Mouse (Mus musculus) forebrain, embryonic 12.5 days (tissue): ENCODE measurements around the gene Bicdl2. TPM values are rescaled to one million over a fixed set of nuclear protein-coding genes. Genes with fewer than 3 reads are reported as not detected.

Experiments used
- ATAC-seq: fragments of 200-750 bp; cut with Nextera tagmentation; 2 replicates; pipeline ENCODE4 v1.8.0; 2017; ENCODE audit warnings: moderate TSS enrichment; ENCODE audit not compliant: low FRiP score
- H3K27ac ChIP-seq: fragments of 300-500 bp; sonication (generic); 2 replicates; pipeline ENCODE4 v1.5.1; 2016; ENCODE audit warnings: mild to moderate bottlenecking
- H3K27me3 ChIP-seq: fragments of 300-500 bp; sonication (generic); 2 replicates; pipeline ENCODE4 v1.6.1; 2016; ENCODE audit warnings: mild to moderate bottlenecking
- H3K36me3 ChIP-seq: fragments of 300-500 bp; sonication (generic); replicated peaks from 2 replicates; pipeline ENCODE4 v1.6.1; 2016; ENCODE audit warnings: mild to moderate bottlenecking
- H3K4me1 ChIP-seq: fragments of 300-500 bp; sonication (generic); 2 replicates; pipeline ENCODE4 v1.6.1; 2016
- H3K4me2 ChIP-seq: fragments of 300-500 bp; sonication (generic); 2 replicates; pipeline ENCODE4 v1.6.1; 2016; ENCODE audit warnings: mild to moderate bottlenecking, moderate library complexity
- H3K4me3 ChIP-seq: fragments of 300-500 bp; sonication (generic); replicated peaks from 2 replicates; pipeline ENCODE4 v1.5.1; 2016; ENCODE audit warnings: mild to moderate bottlenecking
- H3K9ac ChIP-seq: fragments of 300-500 bp; sonication (generic); 2 replicates; pipeline ENCODE4 v1.6.1; 2016; ENCODE audit warnings: mild to moderate bottlenecking
- H3K9me3 ChIP-seq: fragments of 300-500 bp; sonication (generic); 2 replicates; pipeline ENCODE4 v1.6.1; 2016
- WGBS: fragments of 180-500 bp; shearing (Covaris S2); methylation state at CpG from one replicate; pipeline ENCODE4 v1.1.7; 2016; 5-methylcytosine and 5-hydroxymethylcytosine counted together
- polyA plus RNA-seq: library from polyadenylated mRNA; unstranded; fragments of >200 nt; fragmentation: Nextera tagmentation; extraction: Ambion mirVana; gene quantifications from 2 replicates; pipeline ENCODE4 v1.2.1, GENCODE M21; 2016

Gene Bicdl2
- polyA plus RNA-seq, 1 experiment from 2014 or later = 0.19 TPM

GRCm38 (mm10) chr17:23695801-23696200 is 35.5 kb downstream of the Bicdl2 start:
- H3K36me3 ChIP-seq = no peaks in the 10 kb centered on the region

DNA sequence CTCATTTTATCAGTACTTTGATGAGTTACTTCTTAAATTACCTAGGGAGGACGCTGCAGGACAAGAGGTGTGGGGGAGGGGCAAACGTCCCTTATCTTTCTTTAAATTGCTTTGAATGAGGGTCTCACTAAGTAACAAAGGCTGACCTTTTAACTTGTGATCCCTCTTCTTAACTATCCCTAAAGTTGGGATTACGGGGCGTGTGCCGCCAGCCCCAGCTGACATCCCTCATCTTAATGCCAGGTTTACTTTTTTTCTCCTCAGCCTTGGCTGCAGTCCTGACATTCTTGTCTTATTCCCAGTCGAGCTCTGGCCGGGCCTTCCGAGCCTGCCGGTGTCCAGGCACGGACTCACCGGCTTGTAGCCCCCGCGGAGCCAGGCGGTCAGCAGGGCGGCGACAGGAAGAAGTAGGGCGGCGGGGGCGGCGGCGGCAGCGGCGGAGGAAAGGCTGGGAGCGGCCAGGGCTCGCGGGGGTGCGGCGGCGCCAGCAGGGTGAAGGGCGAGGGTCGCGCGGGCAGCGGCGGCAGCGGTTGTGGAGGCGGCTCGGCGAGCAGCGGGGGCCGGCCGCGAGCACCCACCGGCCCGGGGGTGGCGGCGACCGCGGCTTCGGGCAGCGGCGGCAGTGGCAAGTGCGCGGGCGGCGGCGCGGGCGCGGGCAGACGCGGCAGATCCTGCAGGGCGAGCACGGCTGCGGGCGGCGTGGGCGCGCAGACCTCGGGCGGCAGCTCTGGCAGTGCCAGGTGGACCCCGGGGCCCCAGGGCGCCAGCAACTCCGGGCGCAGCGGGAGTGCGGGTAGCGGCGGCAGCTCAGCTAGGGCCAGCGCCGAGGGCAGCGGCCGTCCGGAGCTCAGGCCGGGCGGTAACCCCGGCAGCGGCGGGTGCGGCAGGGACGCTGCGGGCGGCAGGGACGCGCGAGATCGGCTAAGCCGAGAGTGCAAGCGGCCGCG is 39.1 kb downstream of the Bicdl2 start:
- Histone ChIP-seq H3K9me3 (no peaks in the 10 kb centered on the region), H3K4me3 (peak overlapping the region; percentile 77), H3K4me2 (peak overlapping the region; percentile 100), H3K9ac (peak overlapping the region; percentile 63), H3K36me3 (no peaks in the 10 kb centered on the region), H3K4me1 (peaks cover 7% of the 10 kb centered on the region), H3K27ac (0 out of 2 replicates have a peak overlapping the region, but pooled peaks have one; percentile 13), H3K27me3 (peaks cover 63% of the 10 kb centered on the region)
- ATAC-seq = peak; percentile 72
- whole genome bisulfite sequencing = under 1% methylated on average over 59 of the region's 101 CpGs

More at GRCm38 (mm10) chr17:23695801-23696200, 35.5 kb downstream of the Bicdl2 start:
- Histone ChIP-seq H3K4me1 (peaks cover 7% of the 10 kb centered on the region), H3K27me3 (peaks cover 50% of the 10 kb centered on the region), H3K4me3 (no peak overlapping the region), H3K4me2 (no peak overlapping the region), H3K9ac (no peak overlapping the region), H3K9me3 (no peaks in the 10 kb centered on the region), H3K27ac (no peak overlapping the region)
- no peak for ATAC-seq
- 9% methylated on average over 3 of the region's 3 CpGs for WGBS

- 0 out of 2 replicates have a peak overlapping the region, but pooled peaks have one; percentile 13 for H3K27ac ChIP-seq
- peak overlapping the region; percentile 100 for H3K4me2 ChIP-seq
- H3K4me1 ChIP-seq = peaks cover 7% of the 10 kb centered on the region
- H3K9ac ChIP-seq = peak overlapping the region; percentile 63
- no peaks in the 10 kb centered on the region for H3K9me3 ChIP-seq
- under 1% methylated on average over 24 of the region's 28 CpGs for WGBS
- H3K27me3 ChIP-seq = peaks cover 63% of the 10 kb centered on the region
- peak; percentile 95 for ATAC-seq
- peak overlapping the region; percentile 77 for H3K4me3 ChIP-seq
- no peaks in the 10 kb centered on the region for H3K36me3 ChIP-seq
These were observed 39.8 kb downstream of the Bicdl2 start for GRCm38 (mm10) chr17:23700079-23700478.

- Histone ChIP-seq H3K4me1 (peaks cover 7% of the 10 kb centered on the region), H3K27ac (no peak overlapping the region), H3K27me3 (peaks cover 60% of the 10 kb centered on the region), H3K9ac (no peak overlapping the region), H3K4me2 (no peak overlapping the region), H3K36me3 (no peaks in the 10 kb centered on the region), H3K4me3 (no peak overlapping the region), H3K9me3 (no peaks in the 10 kb centered on the region)
- no peak for ATAC-seq
- 84% methylated on average over 9 of the region's 9 CpGs for WGBS
These were observed 43.0 kb downstream of the Bicdl2 start for GRCm38 (mm10) chr17:23703301-23703700.

GRCm38 (mm10) chr17:23704741-23705140 is 44.4 kb downstream of the Bicdl2 start:
- H3K36me3 ChIP-seq = no peaks in the 10 kb centered on the region
- no peak for ATAC-seq
- WGBS = 60% methylated on average over 7 of the region's 7 CpGs
- no peak overlapping the region for H3K9ac ChIP-seq
- no peaks in the 10 kb centered on the region for H3K4me1 ChIP-seq
- no peak overlapping the region for H3K27ac ChIP-seq
- no peaks in the 10 kb centered on the region for H3K9me3 ChIP-seq
- H3K4me2 ChIP-seq = no peak overlapping the region
- H3K4me3 ChIP-seq = no peak overlapping the region
- H3K27me3 ChIP-seq = peaks cover 48% of the 10 kb centered on the region

GRCm38 (mm10) chr17:23705525-23706104 is 45.3 kb downstream of the Bicdl2 start:
- Histone ChIP-seq H3K9ac (no peak overlapping the region), H3K9me3 (no peaks in the 10 kb centered on the region), H3K4me3 (no peak overlapping the region), H3K4me2 (no peak overlapping the region), H3K27ac (no peak overlapping the region), H3K27me3 (peaks cover 48% of the 10 kb centered on the region), H3K4me1 (no peaks in the 10 kb centered on the region), H3K36me3 (no peaks in the 10 kb centered on the region)
- ATAC-seq = no peak
- 80% methylated on average over 7 of the region's 7 CpGs for WGBS

- H3K4me3 ChIP-seq = no peak overlapping the region
- H3K4me2 ChIP-seq = no peak overlapping the region
- H3K27me3 ChIP-seq = peaks cover 43% of the 10 kb centered on the region
- WGBS = 1% methylated on average over 3 of the region's 3 CpGs
- no peaks in the 10 kb centered on the region for H3K9me3 ChIP-seq
- no peak overlapping the region for H3K27ac ChIP-seq
- H3K4me1 ChIP-seq = no peaks in the 10 kb centered on the region
- H3K36me3 ChIP-seq = no peaks in the 10 kb centered on the region
- peak; percentile 65 for ATAC-seq
- H3K9ac ChIP-seq = no peak overlapping the region
These were observed 45.9 kb downstream of the Bicdl2 start for GRCm38 (mm10) chr17:23706212-23706611.

GRCm38 (mm10) chr17:23717003-23717402 is 56.7 kb downstream of the Bicdl2 start:
- H3K9me3 ChIP-seq = no peaks in the 10 kb centered on the region
- 58% methylated on average over 2 of the region's 2 CpGs for WGBS
- no peak overlapping the region for H3K27ac ChIP-seq

More at GRCm38 (mm10) chr17:23717003-23717402, 56.7 kb downstream of the Bicdl2 start:
- no peak for ATAC-seq
- Histone ChIP-seq H3K4me3 (no peak overlapping the region), H3K27me3 (peaks cover 5% of the 10 kb centered on the region; the same call in 1 of the 2 replicates), H3K9ac (no peak overlapping the region), H3K4me2 (no peak overlapping the region), H3K36me3 (no peaks in the 10 kb centered on the region), H3K4me1 (no peaks in the 10 kb centered on the region)

Other genes with a start within 250 kb of the Bicdl2 start
- gene Vmn2r117, start 180.8 kb upstream of the Bicdl2 start, polyA plus RNA-seq = not detected in 2 replicates
- 22.7 and 23.7 TPM in 2 replicates for gene Zfp213, start 96.3 kb upstream of the Bicdl2 start, polyA plus RNA-seq
- 22.1 and 22.6 TPM in 2 replicates for gene Zfp13, start 61.0 kb upstream of the Bicdl2 start, polyA plus RNA-seq
- 0.17 TPM in 1 of 2 replicates, not detected in the other for gene Zscan10, start 59.6 kb upstream of the Bicdl2 start, polyA plus RNA-seq
- gene Mmp25, start 15.2 kb upstream of the Bicdl2 start, polyA plus RNA-seq = 0.78 and 0.91 TPM in 2 replicates
- gene Hcfc1r1, start 13.1 kb downstream of the Bicdl2 start, polyA plus RNA-seq = 47.1 and 50.3 TPM in 2 replicates
- gene Thoc6, start 13.4 kb downstream of the Bicdl2 start, polyA plus RNA-seq = 49.3 and 49.7 TPM in 2 replicates
- 3.6 and 4.2 TPM in 2 replicates for gene Tnfrsf12a, start 17.0 kb downstream of the Bicdl2 start, polyA plus RNA-seq
- gene Cldn6, start 18.7 kb downstream of the Bicdl2 start, polyA plus RNA-seq = 7.1 and 8.0 TPM in 2 replicates
- 6.3 and 8.2 TPM in 2 replicates for gene Cldn9, start 23.5 kb downstream of the Bicdl2 start, polyA plus RNA-seq
- gene 1520401A03Rik, start 62.3 kb downstream of the Bicdl2 start, polyA plus RNA-seq = 0.17 TPM in 1 of 2 replicates, not detected in the other
- gene Pkmyt1, start 65.8 kb downstream of the Bicdl2 start, polyA plus RNA-seq = 47.3 and 49.6 TPM in 2 replicates
- gene Paqr4, start 80.4 kb downstream of the Bicdl2 start, polyA plus RNA-seq = 26.4 and 30.8 TPM in 2 replicates
- gene Kremen2, start 85.3 kb downstream of the Bicdl2 start, polyA plus RNA-seq = 1.4 and 1.6 TPM in 2 replicates
- gene Flywch1, start 111.1 kb downstream of the Bicdl2 start, polyA plus RNA-seq = 173 and 179 TPM in 2 replicates
- 32.7 and 33.5 TPM in 2 replicates for gene Flywch2, start 125.6 kb downstream of the Bicdl2 start, polyA plus RNA-seq
- gene Srrm2, start 130.0 kb downstream of the Bicdl2 start, polyA plus RNA-seq = 660 and 697 TPM in 2 replicates
- gene Elob, start 168.6 kb downstream of the Bicdl2 start, polyA plus RNA-seq = 1,039 and 1,118 TPM in 2 replicates
- 0.14 TPM in 1 of 2 replicates, not detected in the other for gene Prss33, start 175.6 kb downstream of the Bicdl2 start, polyA plus RNA-seq
- not detected in 2 replicates for gene Prss32, start 183.3 kb downstream of the Bicdl2 start, polyA plus RNA-seq
- 1.3 and 3.0 TPM in 2 replicates for gene Prss41, start 183.7 kb downstream of the Bicdl2 start, polyA plus RNA-seq
- not detected in 2 replicates for gene Prss21, start 207.6 kb downstream of the Bicdl2 start, polyA plus RNA-seq
- gene Dcpp1, start 220.4 kb downstream of the Bicdl2 start, polyA plus RNA-seq = not detected in 2 replicates
- gene Dcpp2, start 220.4 kb downstream of the Bicdl2 start, polyA plus RNA-seq = not detected in 2 replicates